Mouse (Mus musculus) myocyte (in vitro differentiated cells): ENCODE results near the gene Nos1.

Experiments used
- E2F4 ChIP-seq: IDR thresholded peaks from one replicate; pipeline ENCODE4 v1.6.1; 2011; ENCODE audit warnings: mild to moderate bottlenecking, control low read depth, moderate library complexity; ENCODE audit not compliant: insufficient read depth
- MAX ChIP-seq: IDR thresholded peaks from one replicate; pipeline ENCODE4 v1.6.1; 2011; ENCODE audit warnings: low read depth, mild to moderate bottlenecking, control low read depth
- MYOD1 ChIP-seq, 3 experiments: IDR thresholded peaks; one replicate each; pipeline ENCODE4 v1.6.1; 2011; ENCODE audit warnings: control low read depth in 2 of 3, low read depth in 2 of 3, mild to moderate bottlenecking in 2 of 3, moderate library complexity in 1 of 3; ENCODE audit not compliant: insufficient read length in 2 of 3, control insufficient read depth in 1 of 3
- MYOG ChIP-seq, 3 experiments: IDR thresholded peaks; one replicate each; pipeline ENCODE4 v1.6.1; 2011; ENCODE audit warnings: control low read depth in 2 of 3, low read depth in 2 of 3, mild to moderate bottlenecking in 2 of 3; ENCODE audit not compliant: insufficient read length in 2 of 3, control insufficient read depth in 1 of 3, insufficient read depth in 1 of 3
- POLR2A ChIP-seq: IDR thresholded peaks from one replicate; pipeline ENCODE4 v1.6.1; 2011; ENCODE audit warnings: low read depth, mild to moderate bottlenecking, control low read depth, moderate library complexity; ENCODE audit not compliant: insufficient read length
- POLR2AphosphoS2 ChIP-seq: IDR thresholded peaks from one replicate; pipeline ENCODE4 v1.6.1; 2011; ENCODE audit warnings: low read depth, control low read depth; ENCODE audit not compliant: insufficient read length
- REST ChIP-seq: IDR thresholded peaks from one replicate; pipeline ENCODE4 v1.6.1; 2011; ENCODE audit warnings: mild to moderate bottlenecking, control low read depth, moderate library complexity; ENCODE audit not compliant: insufficient read depth, insufficient read length
- SRF ChIP-seq: IDR thresholded peaks from one replicate; pipeline ENCODE4 v1.6.1; 2011; ENCODE audit warnings: low read depth; ENCODE audit not compliant: control insufficient read depth, insufficient read length
- TCF12 ChIP-seq: IDR thresholded peaks from one replicate; pipeline ENCODE4 v1.6.1; 2011; ENCODE audit warnings: mild to moderate bottlenecking, control low read depth; ENCODE audit not compliant: poor library complexity, insufficient read depth, severe bottlenecking
- USF1 ChIP-seq: IDR thresholded peaks from one replicate; pipeline ENCODE4 v1.6.1; 2011; ENCODE audit warnings: low read depth, mild to moderate bottlenecking, control low read depth, moderate library complexity

GRCm38 (mm10) chr5:117986327-117986726 lies 205.5 kb downstream of the Nos1 start:
- TF ChIP-seq POLR2A, result no peak
- TF ChIP-seq E2F4, result no peak
- TF ChIP-seq USF1, result no peak
- TF ChIP-seq MYOG (IDR thresholded peaks at IDR 0.05; ENCODE audit: control insufficient read depth in 1 of 3, insufficient read depth in 1 of 3, insufficient read length in 2 of 3, low read depth in 2 of 3), result no peak
- no peak for TF ChIP-seq SRF
- no peak for TF ChIP-seq MAX
- TF ChIP-seq MYOD1 (IDR thresholded peaks at IDR 0.05; ENCODE audit: control insufficient read depth in 1 of 3, insufficient read length in 2 of 3, low read depth in 2 of 3), result no peak
- TF ChIP-seq POLR2AphosphoS2, result no peak
- no peak for TF ChIP-seq TCF12
- TF ChIP-seq REST, result no peak
